Mouse (Mus musculus) heart, embryonic 10.5 days (tissue): Measurements from ENCODE around the gene Zfp82. TPM values are rescaled to one million over a fixed set of nuclear protein-coding genes. Genes with fewer than 3 reads are reported as not detected.

Experiments used
- microRNA-seq: library from miRNA; unstranded; fragments of <30 nt; microRNA quantifications from one replicate; pipeline ENCODE4, GENCODE M21; 2017
- polyA plus RNA-seq: library from polyadenylated mRNA; unstranded; fragments of >200 nt; fragmentation: Nextera tagmentation; extraction: Ambion mirVana; gene quantifications from 2 replicates; pipeline ENCODE4 v1.2.1, GENCODE M21; 2016

The Zfp82 gene
- polyA plus RNA-seq, 1 experiment from 2014 or later = 4.5 TPM

Small RNA genes lying within 50 kb of the gene (microRNA-seq; reads per million reads assigned to microRNA genes)
- not detected for gene Gm23368

Other genes with a start within 250 kb of the Zfp82 start
- 4.4 and 5.7 TPM in 2 replicates for gene Zfp940, start 219.2 kb downstream of the Zfp82 start, polyA plus RNA-seq
- gene Zfp420, start 212.9 kb downstream of the Zfp82 start, polyA plus RNA-seq = 3.7 and 6.3 TPM in 2 replicates
- 8.2 and 9.5 TPM in 2 replicates for gene Zfp27, start 166.3 kb downstream of the Zfp82 start, polyA plus RNA-seq
- gene Zfp383, start 164.7 kb downstream of the Zfp82 start, polyA plus RNA-seq = 2.1 and 3.7 TPM in 2 replicates
- gene Zfp74, start 118.8 kb downstream of the Zfp82 start, polyA plus RNA-seq = 10.3 and 10.9 TPM in 2 replicates
- gene Zfp568, start 88.9 kb downstream of the Zfp82 start, polyA plus RNA-seq = 32.0 and 33.8 TPM in 2 replicates
- 2.7 and 3.2 TPM in 2 replicates for gene Zfp14, start 21.5 kb downstream of the Zfp82 start, polyA plus RNA-seq
- gene Gm26920, start 17.5 kb upstream of the Zfp82 start, polyA plus RNA-seq = 0.34 and 1.0 TPM in 2 replicates
- gene Zfp566, start 17.6 kb upstream of the Zfp82 start, polyA plus RNA-seq = 7.0 and 10.7 TPM in 2 replicates
- gene Zfp260, start 21.9 kb upstream of the Zfp82 start, polyA plus RNA-seq = 79.8 and 91.7 TPM in 2 replicates
- 9.5 and 10.8 TPM in 2 replicates for gene Zfp382, start 49.0 kb upstream of the Zfp82 start, polyA plus RNA-seq
- 8.6 and 9.5 TPM in 2 replicates for gene Zfp146, start 96.8 kb upstream of the Zfp82 start, polyA plus RNA-seq
- gene Cox7a1, start 111.2 kb upstream of the Zfp82 start, polyA plus RNA-seq = 163 and 277 TPM in 2 replicates
- 76.6 and 84.1 TPM in 2 replicates for gene Capns1, start 125.9 kb upstream of the Zfp82 start, polyA plus RNA-seq
- gene Polr2i, start 159.0 kb upstream of the Zfp82 start, polyA plus RNA-seq = 122 and 127 TPM in 2 replicates
- gene Tbcb, start 159.4 kb upstream of the Zfp82 start, polyA plus RNA-seq = 212 and 246 TPM in 2 replicates
- not detected in 2 replicates for gene Ovol3, start 162.8 kb upstream of the Zfp82 start, polyA plus RNA-seq
- gene Thap8, start 207.2 kb upstream of the Zfp82 start, polyA plus RNA-seq = 0.29 and 0.43 TPM in 2 replicates
- gene Wdr62, start 207.5 kb upstream of the Zfp82 start, polyA plus RNA-seq = 11.4 and 13.9 TPM in 2 replicates
- gene Clip3, start 218.8 kb upstream of the Zfp82 start, polyA plus RNA-seq = 10.4 and 18.4 TPM in 2 replicates
- gene Alkbh6, start 235.8 kb upstream of the Zfp82 start, polyA plus RNA-seq = 68.2 and 71.8 TPM in 2 replicates
- 26.8 and 43.1 TPM in 2 replicates for gene Syne4, start 241.9 kb upstream of the Zfp82 start, polyA plus RNA-seq
- 2.5 and 3.2 TPM in 2 replicates for gene E130208F15Rik, start 248.8 kb upstream of the Zfp82 start, polyA plus RNA-seq